Mouse (Mus musculus) liver, adult 2 months (tissue): ENCODE results near the gene Lrrn4cl. TPM values are rescaled to one million over a fixed set of nuclear protein-coding genes. Genes with fewer than 3 reads are reported as not detected.
A peak's percentile ranks its signal among the peaks of the same experiment; 100 is the strongest.
"Not testable (repeated sequence)": the region's sequence is repeated elsewhere in the genome, so short reads cannot be mapped to it uniquely, and the experiment has no call there.

ENCODE experiments used
- DNase-seq: peaks from one replicate; pipeline ENCODE4 v3.0.0-alpha.2; 2011; ENCODE audit warnings: low read depth, low spot score; ENCODE audit errors: extremely low read depth
- H3K27ac ChIP-seq: fragments of 200-500 bp; replicated peaks from 2 replicates; pipeline ENCODE4 v1.5.1; 2012; ENCODE audit warnings: low read depth, mild to moderate bottlenecking, control low read depth, inconsistent platforms, low read length; ENCODE audit not compliant: insufficient read depth
- H3K27me3 ChIP-seq: fragments of 200-500 bp; 2 replicates; pipeline ENCODE4 v1.6.1; 2012; ENCODE audit warnings: mild to moderate bottlenecking, moderate library complexity, low read length, inconsistent platforms; ENCODE audit not compliant: control insufficient read depth, insufficient read depth
- H3K36me3 ChIP-seq: fragments of 200-500 bp; 2 replicates; pipeline ENCODE4 v1.6.1; 2012; ENCODE audit warnings: low read length, inconsistent platforms; ENCODE audit not compliant: control insufficient read depth, insufficient read depth
- H3K4me1 ChIP-seq: fragments of 200-500 bp; 2 replicates; pipeline ENCODE4 v1.6.1; 2011; ENCODE audit warnings: low read length; ENCODE audit not compliant: control insufficient read depth, insufficient read depth
- H3K4me3 ChIP-seq: fragments of 200-500 bp; 2 replicates; pipeline ENCODE4 v1.5.1; 2011; ENCODE audit warnings: low read depth, mild to moderate bottlenecking, control low read depth, low read length, moderate library complexity; ENCODE audit not compliant: insufficient read depth
- H3K79me2 ChIP-seq: fragments of 200-500 bp; 2 replicates; pipeline ENCODE4 v1.6.1; 2012; ENCODE audit warnings: inconsistent platforms, mild to moderate bottlenecking, low read length, moderate library complexity; ENCODE audit not compliant: control insufficient read depth, insufficient read depth
- H3K9ac ChIP-seq: fragments of 200-500 bp; 2 replicates; pipeline ENCODE4 v1.6.1; 2012; ENCODE audit warnings: low read depth, mild to moderate bottlenecking, control low read depth, inconsistent platforms, low read length
- CTCF ChIP-seq: fragments of 200-500 bp; IDR thresholded peaks from 2 replicates; pipeline ENCODE4 v1.5.1; 2011; ENCODE audit warnings: low read depth, low read length, control low read depth
- POLR2A ChIP-seq: fragments of 200-500 bp; IDR thresholded peaks from 2 replicates; pipeline ENCODE4 v1.6.1; 2011; ENCODE audit warnings: low read length, control low read depth; ENCODE audit not compliant: insufficient read depth; ENCODE audit errors: extremely low read depth
- WGBS: fragments of 180-500 bp; shearing (Covaris S2); methylation state at CpG from one replicate; pipeline ENCODE4 v1.1.7; 2018; 5-methylcytosine and 5-hydroxymethylcytosine counted together
- polyA plus RNA-seq: library from polyadenylated mRNA; depleted of rRNA; stranded (reverse); fragments of >200 nt; gene quantifications from 2 replicates; pipeline ENCODE4 v1.2.3, GENCODE M21; 2012
- total RNA-seq: library from RNA; depleted of rRNA; stranded (reverse); fragments of >200 nt; gene quantifications from 2 replicates; pipeline ENCODE4 v1.2.3, GENCODE M21; 2014

The Lrrn4cl gene
- total and polyA plus RNA-seq, 2 experiments, result 0.07 to 0.09 TPM

DNA sequence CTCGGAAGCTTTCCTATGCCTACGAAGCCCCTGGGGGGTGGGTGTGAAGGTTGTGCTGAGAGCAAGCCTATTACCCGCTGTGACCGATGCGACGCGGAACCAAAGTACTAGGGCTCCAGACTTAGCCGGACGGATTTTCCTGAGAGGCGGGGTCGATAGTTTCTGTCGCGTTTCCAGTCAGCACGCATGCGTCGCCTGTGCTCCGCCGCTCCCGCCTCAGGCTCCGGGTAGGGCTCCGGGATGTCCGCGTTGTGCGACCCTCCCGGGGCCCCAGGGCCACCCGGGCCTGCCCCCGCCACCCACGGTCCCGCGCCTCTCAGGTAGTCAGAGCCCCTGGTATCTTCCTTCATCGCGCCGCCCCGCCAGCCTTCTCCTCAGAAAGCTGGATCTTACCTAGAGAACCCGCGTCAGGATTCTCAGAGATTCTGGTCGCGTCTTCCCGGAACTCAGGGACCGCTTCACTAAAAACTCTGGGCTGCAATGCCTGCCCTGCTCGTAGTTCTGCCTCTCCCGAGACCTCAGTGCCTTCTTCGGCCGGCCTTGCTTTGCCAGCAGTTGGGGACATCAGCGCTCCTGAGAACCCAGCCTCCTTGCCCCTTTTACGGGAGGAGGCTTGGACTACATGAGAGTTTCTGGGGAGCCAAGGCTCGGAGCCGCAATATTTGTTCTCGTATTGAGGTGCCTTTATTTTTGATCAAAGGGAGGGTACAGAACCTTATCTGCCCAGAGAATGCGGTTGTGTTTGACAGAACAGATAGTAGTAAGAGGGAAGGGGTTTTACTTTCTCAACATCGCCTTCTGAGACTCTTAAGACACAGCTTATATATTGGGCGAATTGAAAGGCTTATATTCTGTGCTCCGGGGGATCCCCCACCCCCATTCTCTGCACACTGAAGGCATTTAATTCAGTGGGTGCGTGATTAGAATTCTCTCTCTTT is 42.5 kb downstream of the Lrrn4cl start, which contains the start of gene Ints5:
Gene Ints5, plus strand, starts transcription at position 177 of the 938 bp plus-strand sequence.
- WGBS, result 2% methylated on average over 54 of the region's 54 CpGs
- H3K4me1 ChIP-seq, result peaks cover 10% of the 10 kb centered on the region; the same call in 1 of the 2 replicates
- H3K36me3 ChIP-seq, result peaks cover 3% of the 10 kb centered on the region; the same call in 1 of the 2 replicates
- H3K27me3 ChIP-seq, result no peaks in the 10 kb centered on the region
- peak within 1 kb of the TSS; percentile 87 for H3K9ac ChIP-seq
- TF ChIP-seq POLR2A (peak; percentile 82), CTCF (no peak)
- H3K79me2 ChIP-seq, result peaks cover 12% of the 10 kb centered on the region; the same call in 1 of the 2 replicates
- DNase-seq, result peak; percentile 80
- peak within 1 kb of the TSS; percentile 60 for H3K27ac ChIP-seq
- H3K4me3 ChIP-seq, result peak within 1 kb of the TSS; percentile 63

DNA sequence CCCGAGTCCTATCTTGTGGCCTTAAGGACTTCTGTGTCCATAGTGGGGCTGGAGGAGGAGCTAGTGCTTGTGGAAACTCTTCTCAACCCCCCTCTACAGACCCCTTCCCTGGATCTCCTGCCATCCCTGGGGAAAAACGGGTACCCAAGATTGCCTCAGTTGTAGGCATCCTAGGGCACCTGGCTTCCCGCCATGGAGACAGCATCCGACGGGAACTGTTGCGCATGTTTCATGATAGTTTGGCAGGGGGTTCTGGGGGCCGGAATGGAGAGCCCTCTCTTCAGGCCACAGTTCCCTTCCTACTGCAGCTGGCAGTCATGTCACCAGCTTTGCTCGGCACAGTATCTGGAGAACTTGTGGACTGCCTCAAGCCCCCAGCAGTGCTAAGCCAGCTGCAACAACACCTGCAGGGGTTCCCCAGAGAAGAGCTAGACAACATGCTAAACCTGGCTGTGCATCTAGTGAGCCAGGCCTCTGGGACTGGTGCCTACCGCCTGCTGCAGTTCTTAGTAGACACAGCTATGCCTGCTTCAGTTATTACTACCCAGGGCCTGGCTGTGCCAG is 44.9 kb downstream of the Lrrn4cl start:
- TF ChIP-seq POLR2A (no peak), CTCF (no peak)
- Histone ChIP-seq H3K27me3 (no peaks in the 10 kb centered on the region), H3K27ac (no peak overlapping the region), H3K4me3 (no peak overlapping the region), H3K4me1 (peaks cover 10% of the 10 kb centered on the region), H3K36me3 (peaks cover under 1% of the 10 kb centered on the region; the same call in 1 of the 2 replicates), H3K9ac (no peak overlapping the region), H3K79me2 (peaks cover 16% of the 10 kb centered on the region; the same call in 1 of the 2 replicates)
- DNase-seq, result no peak
- 90% methylated on average over 9 of the region's 9 CpGs for WGBS

DNA sequence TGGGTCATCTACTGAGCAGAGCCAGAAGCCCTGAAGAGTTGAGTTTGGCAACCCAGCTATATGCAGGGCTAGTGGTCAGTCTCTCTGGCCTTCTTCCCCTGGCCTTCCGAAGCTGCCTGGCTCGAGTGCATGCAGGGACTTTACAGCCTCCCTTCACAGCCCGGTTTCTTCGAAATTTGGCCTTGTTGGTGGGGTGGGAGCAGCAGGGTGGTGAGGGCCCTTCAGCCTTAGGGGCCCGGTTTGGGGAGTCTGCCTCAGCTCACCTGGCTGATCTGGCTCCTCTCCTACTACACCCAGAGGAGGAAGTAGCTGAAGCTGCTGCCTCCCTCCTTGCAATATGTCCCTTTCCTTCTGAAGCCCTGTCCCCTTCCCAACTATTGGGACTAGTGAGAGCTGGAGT is 45.7 kb downstream of the Lrrn4cl start:
- H3K27me3 ChIP-seq, H3K36me3 ChIP-seq, H3K4me3 ChIP-seq, DNase-seq, H3K9ac ChIP-seq, H3K27ac ChIP-seq: not testable (repeated sequence)
- peaks cover 16% of the 10 kb centered on the region; the same call in 1 of the 2 replicates for H3K79me2 ChIP-seq
- WGBS, result 85% methylated on average over 5 of the region's 5 CpGs
- peaks cover 12% of the 10 kb centered on the region for H3K4me1 ChIP-seq

DNA sequence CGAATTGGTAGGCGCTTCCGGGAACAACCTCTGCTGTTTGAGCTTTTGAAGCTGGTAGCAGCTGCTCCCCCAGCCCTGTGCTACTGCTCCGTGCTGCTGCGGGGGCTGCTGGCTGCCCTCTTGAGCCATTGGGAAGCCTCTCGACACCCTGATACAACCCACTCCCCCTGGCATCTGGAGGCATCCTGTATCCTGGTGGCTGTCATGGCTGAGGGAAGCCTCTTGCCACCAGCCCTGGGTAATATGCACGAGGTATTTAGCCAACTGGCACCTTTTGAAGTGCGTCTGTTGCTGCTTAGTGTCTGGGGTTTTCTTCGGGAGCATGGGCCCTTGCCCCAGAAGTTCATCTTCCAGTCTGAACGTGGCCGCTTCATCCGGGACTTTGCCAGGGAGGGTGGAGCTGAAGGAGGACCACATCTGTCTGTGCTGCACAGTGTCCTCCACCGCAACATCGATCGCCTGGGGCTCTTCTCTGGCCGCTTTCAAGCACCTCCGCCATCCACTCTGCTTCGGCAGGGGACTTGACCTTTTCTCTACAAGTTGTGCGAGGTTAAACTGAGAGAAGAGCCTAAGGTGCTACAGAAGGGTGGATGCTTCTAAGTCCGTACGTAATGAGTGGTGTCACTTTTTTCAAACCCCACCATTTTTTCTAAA is 46.8 kb downstream of the Lrrn4cl start:
- Histone ChIP-seq H3K27ac (peak overlapping the region; percentile 38), H3K9ac (peak overlapping the region; percentile 43), H3K4me1 (peaks cover 12% of the 10 kb centered on the region), H3K4me3 (peak overlapping the region; percentile 71), H3K79me2 (peaks cover 16% of the 10 kb centered on the region; the same call in 1 of the 2 replicates)
- H3K27me3 ChIP-seq, H3K36me3 ChIP-seq: not testable (repeated sequence)
- DNase-seq, result peak; percentile 53
- WGBS, result 16% methylated on average over 21 of the region's 21 CpGs

DNA sequence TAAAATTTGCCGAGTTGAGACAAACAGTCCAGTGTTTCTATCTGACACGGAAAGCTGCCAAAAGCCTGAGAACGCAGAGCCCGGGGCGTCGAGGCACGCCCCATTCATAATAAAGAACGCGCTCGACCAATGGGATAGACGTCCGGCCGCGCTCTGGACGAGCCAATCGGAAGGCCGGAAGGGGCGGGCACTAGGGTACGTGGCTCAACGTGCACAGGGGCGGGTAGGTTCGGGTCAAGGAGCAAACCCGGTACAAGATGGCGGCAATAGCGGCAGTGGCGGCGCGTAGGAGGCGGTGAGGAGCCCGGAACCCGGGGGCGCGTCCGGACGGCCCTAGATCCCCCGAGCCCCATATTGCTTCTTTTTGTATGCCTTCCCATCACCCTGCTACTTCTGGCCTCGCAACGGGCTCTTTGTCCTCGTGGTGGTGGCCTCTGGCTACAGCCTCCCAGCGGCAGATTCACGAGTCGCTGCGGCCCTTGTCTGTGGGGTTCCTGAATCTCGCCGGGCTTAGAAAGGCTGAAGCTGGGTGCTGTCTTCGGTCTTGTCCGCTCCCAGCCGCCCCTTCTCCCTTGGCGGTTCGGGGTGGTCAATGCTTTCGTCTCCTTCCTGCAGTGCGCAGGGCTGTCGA is 47.4 kb downstream of the Lrrn4cl start, which contains the start of gene Ganab:
Gene Ganab, plus strand, starts transcription at position 207 of the 631 bp plus-strand sequence.
- H3K27me3 ChIP-seq, result no peaks in the 10 kb centered on the region
- peak; percentile 83 for DNase-seq
- peak; percentile 24; the same call in 1 of the 2 replicates for TF ChIP-seq CTCF
- peak; percentile 87 for TF ChIP-seq POLR2A
- H3K36me3 ChIP-seq, result peaks cover 10% of the 10 kb centered on the region; the same call in 1 of the 2 replicates
- WGBS, result under 1% methylated on average over 53 of the region's 53 CpGs
- peak within 1 kb of the TSS; percentile 81 for H3K9ac ChIP-seq
- H3K27ac ChIP-seq, result peak within 1 kb of the TSS; percentile 86
- peaks cover 16% of the 10 kb centered on the region; the same call in 1 of the 2 replicates for H3K79me2 ChIP-seq
- peak within 1 kb of the TSS; percentile 71 for H3K4me3 ChIP-seq
- H3K4me1 ChIP-seq, result peaks cover 12% of the 10 kb centered on the region
